Mouse (Mus musculus): ENCODE data around the gene Atp8b3.

Gene Atp8b3

GRCm38 (mm10) chr10:80568876-80569275 lies 30.0 kb upstream of the Atp8b3 start:
- DNase-seq (ENCODE audit: low read depth, low spot score): no peak

- DNase-seq (ENCODE audit: low read depth, low spot score): peak; percentile 87
These were observed 27.6 kb upstream of the Atp8b3 start for GRCm38 (mm10) chr10:80566375-80567092.

- DNase-seq (ENCODE audit: low read depth, low spot score): peak; percentile 95
These were observed 22.4 kb upstream of the Atp8b3 start, which contains the start of gene Rexo1 for GRCm38 (mm10) chr10:80561116-80561944. TSS of gene Rexo1 (minus strand) at chr10:80561560.

GRCm38 (mm10) chr10:80560621-80561020 lies 21.7 kb upstream of the Atp8b3 start:
- DNase-seq (ENCODE audit: low read depth, low spot score): no peak

- DNase-seq (ENCODE audit: low read depth, low spot score): no peak
These were observed 20.5 kb upstream of the Atp8b3 start for GRCm38 (mm10) chr10:80559431-80559830.

- DNase-seq (ENCODE audit: low read depth, low spot score): peak; percentile 77
These were observed 18.5 kb upstream of the Atp8b3 start for GRCm38 (mm10) chr10:80557346-80557965.

GRCm38 (mm10) chr10:80553997-80554396 lies 15.1 kb upstream of the Atp8b3 start:
- DNase-seq (ENCODE audit: low read depth, low spot score): no peak

GRCm38 (mm10) chr10:80553575-80553974 lies 14.7 kb upstream of the Atp8b3 start:
- no peak for DNase-seq (ENCODE audit: low read depth, low spot score)

GRCm38 (mm10) chr10:80552364-80552763 lies 13.4 kb upstream of the Atp8b3 start:
- DNase-seq (ENCODE audit: low read depth, low spot score): no peak

GRCm38 (mm10) chr10:80549279-80549678 lies 10.4 kb upstream of the Atp8b3 start:
- DNase-seq (ENCODE audit: low read depth, low spot score): no peak

GRCm38 (mm10) chr10:80548428-80549006 lies 9.6 kb upstream of the Atp8b3 start:
- DNase-seq (ENCODE audit: low read depth, low spot score): peak; percentile 86

- no peak for DNase-seq (ENCODE audit: low read depth, low spot score)
These were observed 8.6 kb upstream of the Atp8b3 start for GRCm38 (mm10) chr10:80547539-80547938.

- no peak for DNase-seq (ENCODE audit: low read depth, low spot score)
These were observed 8.0 kb upstream of the Atp8b3 start for GRCm38 (mm10) chr10:80546945-80547344.

GRCm38 (mm10) chr10:80545590-80545989 lies 6.7 kb upstream of the Atp8b3 start:
- no peak for DNase-seq (ENCODE audit: low read depth, low spot score)

- no peak for DNase-seq (ENCODE audit: low read depth, low spot score)
These were observed 4.9 kb upstream of the Atp8b3 start for GRCm38 (mm10) chr10:80543873-80544272.

GRCm38 (mm10) chr10:80539493-80539892 lies 569 bp upstream of the Atp8b3 start:
- peak; percentile 53 for DNase-seq (ENCODE audit: low read depth, low spot score)

- peak; percentile 92 for DNase-seq (ENCODE audit: low read depth, low spot score)
These were observed 744 bp downstream of the Atp8b3 start for GRCm38 (mm10) chr10:80538180-80538579.

- DNase-seq (ENCODE audit: low read depth, low spot score): no peak
These were observed 3.2 kb downstream of the Atp8b3 start for GRCm38 (mm10) chr10:80535711-80536110.

- no peak for DNase-seq (ENCODE audit: low read depth, low spot score)
These were observed 3.9 kb downstream of the Atp8b3 start for GRCm38 (mm10) chr10:80535071-80535470.

- no peak for DNase-seq (ENCODE audit: low read depth, low spot score)
These were observed 5.2 kb downstream of the Atp8b3 start for GRCm38 (mm10) chr10:80533704-80534103.

GRCm38 (mm10) chr10:80532783-80533182 lies 6.1 kb downstream of the Atp8b3 start:
- DNase-seq (ENCODE audit: low read depth, low spot score): no peak

GRCm38 (mm10) chr10:80526172-80526571 lies 12.8 kb downstream of the Atp8b3 start:
- DNase-seq (ENCODE audit: low read depth, low spot score): no peak
